ENCODE assay signal across 24 mouse cellular contexts in the genomic region with DNA sequence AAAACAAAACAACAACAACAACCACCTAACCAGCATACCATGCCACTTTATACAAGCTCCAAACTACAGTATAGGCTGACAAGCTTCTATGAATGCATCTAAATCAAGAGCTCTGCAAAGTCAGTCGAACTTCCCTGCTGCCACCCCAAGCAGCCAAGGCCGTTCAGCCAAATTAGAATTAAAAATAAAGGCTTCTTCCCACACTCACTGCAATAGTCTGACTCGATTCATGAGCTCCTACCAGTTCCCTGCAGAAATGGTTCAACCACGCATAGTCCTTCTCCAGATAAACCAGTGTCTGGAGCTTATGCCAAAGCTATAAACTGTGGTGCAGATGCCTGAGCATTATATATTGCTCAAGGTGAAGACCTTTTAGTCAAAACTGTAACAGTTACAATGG.
DNase-seq lines count a peak whose midpoint lies in the region; TF ChIP-seq lines count a peak whose summit lies in the region.
"Had no signal": no experiment of that assay in that cellular context is flagged by ENCODE, and none has a peak within 500 bp of the region (broad histone marks: within the 10 kb centered on the region; RNA-seq: fewer than 3 reads in every experiment).

No protein-coding gene starts in this region.

- DNase-seq in frontal cortex, postnatal 36 days (ENCODE audit: low spot score in 2 of 2) = peak; percentile 30 to 45
- DNase-seq in frontal cortex, postnatal 25 days (ENCODE audit: low spot score in 2 of 2) = no peak
- DNase-seq in left cerebral cortex, adult 2 months (ENCODE audit: extremely low spot score in 1 of 2, low spot score in 2 of 2) = no peak
- no peak for DNase-seq in left cerebral cortex, adult 11 months (ENCODE audit: low spot score)
- peak; percentile 31 for DNase-seq in right cerebral cortex, adult 2 months (ENCODE audit: low spot score in 2 of 2)
- no peak for DNase-seq in right cerebral cortex, postnatal 14 days
- DNase-seq in testis, postnatal 10 days (ENCODE audit: low spot score) = no peak
- DNase-seq: adrenal gland, adult 2 months; adrenal gland, postnatal 14 days; cerebellum, adult 11-12 months; cerebellum, adult 8-10 months; cerebellum, postnatal 10 days; cerebellum, postnatal 36 days; gastrocnemius, postnatal 10 days; gastrocnemius, postnatal 36 days; heart, adult 2 months; heart, postnatal 14 days; heart, postnatal 4 days had no signal

- TF ChIP-seq CTCF in left cerebral cortex, adult 2 months (IDR thresholded peaks at IDR 0.05) = no peak

- no peak overlapping the region for H3K4me3 ChIP-seq in left cerebral cortex, adult 2 months
- H3K4me3 ChIP-seq: forebrain, embryonic 10.5 days; forebrain, embryonic 13.5 days; heart, adult 2 months; heart, embryonic 10.5 days; heart, embryonic 13.5 days had no signal

- intact Hi-C loops in left cerebral cortex, adult 2 months (cut with DNase I) = no loop called here

- peak overlapping the region; percentile 64 for H3K27ac ChIP-seq in left cerebral cortex, adult 2 months
- H3K27ac ChIP-seq: forebrain, embryonic 10.5 days; forebrain, embryonic 13.5 days; heart, adult 2 months; heart, embryonic 10.5 days; heart, embryonic 13.5 days; hindbrain, embryonic 14.5 days; hindbrain, postnatal 0 days had no signal

Comparison
In these comparisons a context has a peak if more than half of its experiments do, and no peak if none do; other contexts are left out.
1. DNase-seq: peak in frontal cortex, postnatal 36 days (2 of 2) and right cerebral cortex, adult 2 months (2 of 2); none in frontal cortex, postnatal 25 days (0 of 2), left cerebral cortex, adult 2 months (0 of 2), left cerebral cortex, adult 11 months (single experiment), right cerebral cortex, postnatal 14 days (single experiment) and testis, postnatal 10 days (single experiment).